Mouse (Mus musculus) kidney, adult 8-10 months (tissue): Measurements from ENCODE around the gene Tmem88.

Experiments used
- DNase-seq, 2 experiments: peaks; one replicate each; pipeline ENCODE4 v3.0.0; 2022

Gene Tmem88

DNA sequence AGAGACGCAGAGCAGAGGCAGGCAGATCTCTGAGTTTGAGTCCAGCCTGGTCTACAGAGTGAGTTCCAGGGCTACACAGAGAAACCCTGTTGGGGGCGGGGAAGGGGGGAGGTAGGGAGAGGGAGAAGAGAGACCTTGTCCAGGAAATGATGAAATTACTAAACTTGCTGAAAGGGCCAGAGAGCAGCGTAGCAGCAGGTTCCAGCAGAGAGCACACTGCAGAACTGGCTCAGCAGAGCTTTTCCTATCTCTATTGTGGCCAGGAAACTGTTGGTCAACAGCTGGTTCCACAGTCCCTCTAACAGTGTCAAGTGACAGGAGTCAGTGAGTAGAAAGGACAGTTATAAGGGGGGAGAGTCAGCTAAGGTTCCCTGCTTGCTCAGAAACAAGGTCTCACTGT, 18.4 kb downstream of the Tmem88 start:
- no peak for DNase-seq

- peak; percentile 77 to 84 for DNase-seq
These were observed 20.3 kb downstream of the Tmem88 start for GRCm38 (mm10) chr11:69377766-69378165.

DNA sequence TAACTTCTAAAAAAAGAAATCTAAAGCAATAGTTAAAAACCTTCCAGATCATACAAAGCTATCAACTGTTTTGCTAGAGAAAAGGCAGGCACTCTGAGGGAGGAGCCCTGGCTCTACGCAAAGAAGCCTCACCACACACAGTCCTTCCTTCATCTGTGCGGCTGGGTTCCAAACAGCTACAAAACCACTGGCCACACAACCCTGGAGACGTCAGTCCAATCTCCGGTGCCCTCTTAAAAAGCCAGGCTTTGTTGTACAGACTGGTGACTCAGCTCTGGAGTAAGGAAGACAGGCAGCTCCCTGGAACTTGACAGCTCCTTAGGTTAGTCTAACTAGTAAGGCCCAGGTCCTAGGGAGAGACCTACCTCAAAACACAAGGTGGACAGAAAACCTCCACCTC, 22.4 kb downstream of the Tmem88 start:
- DNase-seq = no peak

DNA sequence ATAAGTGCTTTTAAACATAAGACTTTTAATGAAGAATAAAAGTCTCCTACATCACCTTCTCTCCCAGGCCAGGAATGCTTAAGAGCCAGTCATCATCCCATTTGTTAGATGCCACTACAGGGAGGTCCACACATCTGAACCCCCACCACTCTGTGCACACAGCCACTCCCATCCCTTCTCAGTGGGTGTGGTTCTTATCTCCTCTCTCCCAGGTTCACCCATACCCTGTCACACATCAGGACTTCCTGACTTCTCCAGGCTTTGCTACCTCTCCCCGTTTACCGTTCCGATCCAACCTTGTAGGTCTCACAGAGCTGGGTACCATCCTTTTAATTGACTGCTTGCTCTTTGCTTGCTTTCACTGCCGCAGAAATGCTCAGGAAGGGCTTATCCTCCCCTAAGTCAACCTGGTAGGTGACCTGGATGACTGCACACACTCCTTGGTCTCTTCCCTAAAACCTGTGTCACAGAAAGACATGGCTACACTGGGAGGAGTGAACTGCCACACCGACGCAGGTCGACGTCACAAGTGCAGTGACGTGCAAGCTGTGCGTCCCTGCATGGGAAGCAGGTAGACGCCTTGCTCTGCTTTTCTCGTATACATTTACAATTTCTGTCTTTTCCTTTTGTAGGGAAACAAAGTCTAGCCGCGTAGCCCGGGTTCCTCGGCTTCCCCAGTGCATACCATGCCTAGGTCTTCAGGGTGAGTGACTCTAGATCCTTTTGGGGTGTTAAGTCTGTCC, 24.6 kb downstream of the Tmem88 start:
- no peak for DNase-seq

- no peak for DNase-seq
These were observed 25.3 kb downstream of the Tmem88 start for GRCm38 (mm10) chr11:69372780-69373170.

- DNase-seq = peak in 1 of 2 experiments; percentile 33
These were observed 25.8 kb downstream of the Tmem88 start for GRCm38 (mm10) chr11:69372056-69372779.

DNA sequence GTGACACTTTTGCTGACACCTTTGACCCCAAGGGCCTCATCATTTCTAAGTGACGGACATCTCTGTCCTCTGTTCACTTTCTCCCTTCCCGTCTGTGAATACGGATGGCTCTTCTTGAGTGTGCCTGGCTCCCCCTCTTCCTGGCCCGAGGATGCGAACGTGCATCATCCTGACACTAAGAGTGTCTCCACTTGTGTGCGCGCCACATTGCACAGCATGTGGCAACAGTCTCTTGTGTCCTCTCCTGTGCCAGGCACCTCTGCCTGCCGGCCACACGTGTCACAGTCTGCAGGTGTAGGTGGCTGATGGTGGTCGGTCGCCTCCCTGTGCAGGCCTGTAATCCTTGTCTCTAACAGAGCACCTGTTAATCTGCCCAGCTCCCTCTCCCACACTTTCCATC, 26.4 kb downstream of the Tmem88 start:
- no peak for DNase-seq

GRCm38 (mm10) chr11:69370817-69371215, 27.2 kb downstream of the Tmem88 start:
- DNase-seq = no peak

DNA sequence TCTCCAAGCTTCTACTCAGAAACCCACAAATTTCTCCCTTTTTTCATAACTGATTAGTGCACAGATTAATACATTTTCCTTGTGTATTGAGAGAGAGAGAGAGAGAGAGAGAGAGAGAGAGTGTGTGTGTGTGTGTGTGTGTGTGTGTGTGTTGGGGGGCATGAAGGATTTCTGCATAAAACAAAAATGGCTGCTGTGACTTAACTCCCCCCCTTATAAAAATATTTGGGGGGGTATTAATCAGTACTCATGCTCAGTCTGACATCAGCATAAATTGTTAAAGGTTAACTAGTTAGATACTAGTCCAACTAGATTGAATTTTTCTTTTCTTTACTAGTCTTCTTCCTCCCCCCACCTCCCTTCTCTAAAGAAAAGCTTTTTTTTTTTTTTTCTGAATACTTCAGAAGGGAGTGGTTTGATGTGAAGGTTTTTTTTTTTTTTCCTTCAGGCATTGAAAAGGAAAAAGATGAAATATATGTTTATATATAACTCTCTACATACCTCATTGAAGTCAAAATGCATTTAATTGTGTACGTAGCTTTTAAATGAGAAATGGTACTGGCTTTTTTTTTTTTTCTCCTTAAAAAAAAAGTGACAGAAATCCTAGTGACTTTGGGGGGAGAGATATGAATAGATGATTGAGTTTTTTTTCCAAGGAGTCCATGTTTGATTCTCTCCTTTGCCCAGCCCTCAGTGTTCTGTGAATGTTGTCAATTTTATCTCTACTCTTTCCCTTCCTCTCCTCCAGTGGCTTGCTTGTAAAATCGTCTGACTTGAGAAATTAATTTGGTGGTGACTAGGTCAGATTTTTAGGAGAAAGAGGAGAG, 27.8 kb downstream of the Tmem88 start:
- no peak for DNase-seq

DNA sequence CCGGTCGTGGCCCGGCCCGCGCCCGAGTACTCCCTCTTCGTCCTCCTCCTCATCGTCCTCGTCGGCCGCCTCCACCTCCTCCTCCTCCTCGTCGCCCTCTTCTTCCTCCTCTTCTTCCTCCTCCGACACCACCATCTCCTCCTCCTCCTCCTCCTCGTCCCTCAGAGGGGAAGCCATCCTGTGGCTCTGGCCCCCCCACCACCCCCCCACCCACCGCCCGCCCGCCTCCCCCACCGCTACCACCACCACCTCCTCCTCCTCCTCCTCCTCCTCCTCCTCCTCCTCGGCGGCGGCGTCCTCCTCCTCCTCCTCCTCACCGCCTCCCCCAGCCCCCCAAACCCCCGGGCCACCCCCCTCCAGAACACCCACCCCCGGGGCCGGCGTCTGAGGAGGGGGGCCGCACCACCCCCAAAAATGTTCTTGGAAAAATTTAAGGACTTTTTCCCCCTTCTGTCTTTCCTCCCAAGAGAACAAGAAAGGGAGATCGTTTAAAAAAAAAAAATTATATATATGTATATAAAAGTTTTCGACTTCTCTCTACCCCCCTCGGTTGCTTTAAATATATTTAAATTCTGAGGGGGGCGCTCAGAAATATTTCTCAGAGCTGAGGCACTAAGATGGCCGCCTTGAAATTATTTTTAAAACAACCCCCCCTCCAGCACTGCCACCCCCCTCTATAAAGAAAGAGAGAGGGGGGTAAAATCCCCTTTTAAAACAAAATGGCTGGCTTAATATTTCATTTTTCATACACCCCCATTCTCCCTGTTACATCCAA, 28.6 kb downstream of the Tmem88 start, which contains the start of gene Chd3:
Gene Chd3 (minus strand): TSS at position 192 of the 775 bp plus-strand sequence.
- no peak for DNase-seq

GRCm38 (mm10) chr11:69368356-69369214, 29.4 kb downstream of the Tmem88 start:
- peak in 1 of 2 experiments; percentile 38 for DNase-seq

- peak in 1 of 2 experiments; percentile 44 for DNase-seq
These were observed 30.2 kb downstream of the Tmem88 start for GRCm38 (mm10) chr11:69367616-69368355.

- DNase-seq = peak in 1 of 2 experiments; percentile 51
These were observed 31.0 kb downstream of the Tmem88 start for GRCm38 (mm10) chr11:69366855-69367615.

- peak; percentile 97 for DNase-seq
These were observed 31.7 kb downstream of the Tmem88 start for GRCm38 (mm10) chr11:69366157-69366854.

DNA sequence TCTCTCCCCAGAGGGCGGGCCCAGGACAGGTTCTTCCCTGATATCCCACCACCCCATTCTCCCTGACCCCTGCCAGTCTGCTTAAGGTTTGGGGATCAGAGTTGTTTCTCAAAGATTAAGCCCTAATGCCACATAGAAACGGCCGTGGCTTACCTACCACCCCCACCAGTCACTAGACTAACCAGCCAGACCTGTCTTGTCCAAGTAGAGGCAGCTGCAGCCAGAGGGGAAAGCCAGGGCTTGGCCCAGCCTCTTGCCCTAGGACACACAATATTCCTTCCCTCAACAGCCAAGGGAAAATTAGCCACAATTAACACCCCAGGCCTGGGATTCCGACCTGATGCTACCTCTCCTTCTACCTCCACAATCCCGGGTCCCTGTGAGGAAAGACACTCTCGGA, 32.3 kb downstream of the Tmem88 start:
- DNase-seq = no peak

DNA sequence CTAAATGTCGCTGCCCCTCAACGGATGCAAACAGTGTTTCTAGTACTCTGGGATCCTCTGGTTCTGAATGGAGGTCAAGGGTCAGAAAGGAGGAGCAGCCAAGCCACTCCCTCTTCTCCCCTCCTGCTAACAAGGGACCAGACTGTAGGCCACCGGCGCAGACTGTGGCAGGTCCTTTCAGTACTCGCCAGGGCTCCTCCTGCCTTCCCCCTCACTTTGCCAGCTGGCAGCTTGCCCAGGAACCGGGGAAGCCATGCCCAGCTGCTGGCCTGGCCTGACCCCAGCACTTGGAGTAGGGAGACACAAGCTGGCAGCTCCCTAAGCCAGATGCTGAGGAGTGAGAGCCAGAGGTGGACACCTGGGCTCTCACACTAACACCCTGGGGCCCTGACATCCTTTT, 33.1 kb downstream of the Tmem88 start:
- peak; percentile 98 to 99 for DNase-seq

GRCm38 (mm10) chr11:69364376-69364775, 33.7 kb downstream of the Tmem88 start:
- peak; percentile 69 to 85 for DNase-seq

DNA sequence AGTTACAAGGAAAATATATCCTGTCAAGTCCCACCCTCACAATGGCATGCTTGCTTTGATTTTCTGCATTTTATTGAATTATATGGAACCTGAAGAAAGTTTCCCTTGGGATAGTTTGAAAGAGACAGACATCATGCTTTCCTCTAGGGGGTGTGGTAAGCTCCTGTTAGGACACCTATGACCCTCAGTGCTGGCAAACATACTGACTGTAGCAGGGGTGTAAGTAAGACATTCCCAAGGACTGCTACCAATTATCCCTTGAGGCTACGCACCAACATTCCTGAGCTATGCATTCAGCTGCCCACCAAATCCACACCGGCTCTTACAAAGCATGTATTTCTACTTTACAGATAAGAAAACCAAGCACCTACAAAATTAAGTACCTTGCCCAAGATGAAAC, 35.6 kb downstream of the Tmem88 start:
- no peak for DNase-seq

GRCm38 (mm10) chr11:69362021-69362420, 36.0 kb downstream of the Tmem88 start:
- no peak for DNase-seq
